Mouse (Mus musculus): Measurements from ENCODE around the gene Rps6kb2. TPM values are rescaled to one million over a fixed set of nuclear protein-coding genes. Genes with fewer than 3 reads are reported as not detected.

Rps6kb2 gene
- polyA plus RNA-seq, 1 experiment from 2014 or later, result 77.0 TPM

DNA sequence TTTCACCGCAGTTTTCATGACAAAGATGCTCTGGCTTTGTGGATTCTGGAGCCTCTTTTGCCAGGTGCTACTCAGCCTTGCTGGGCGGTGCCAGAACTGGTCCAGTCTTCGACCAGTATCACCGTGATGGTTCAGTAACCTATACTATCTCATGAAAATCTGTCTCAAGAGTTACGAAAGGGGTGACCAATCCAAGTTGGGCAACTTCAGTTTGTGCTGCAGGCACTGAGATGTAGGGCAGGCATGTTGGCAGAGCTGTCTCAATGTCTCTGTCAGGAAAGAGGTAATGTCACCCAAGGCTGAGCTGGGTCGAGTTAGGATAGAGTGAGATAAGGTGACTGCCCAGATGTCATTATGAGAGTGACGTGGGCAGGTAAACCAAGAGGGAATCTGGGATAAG is 17.3 kb upstream of the Rps6kb2 start:
- H3K4me1 ChIP-seq (replicated peaks), result peaks cover 31% of the 10 kb centered on the region
- 88% methylated on average over 7 of the region's 7 CpGs for WGBS
- H3K9me3 ChIP-seq, result no peaks in the 10 kb centered on the region
- DNase-seq (ENCODE audit: low spot score), result no peak
- no peaks in the 10 kb centered on the region for H3K36me3 ChIP-seq
- H3K4me3 ChIP-seq, result no peak overlapping the region
- H3K27ac ChIP-seq, result no peak overlapping the region
- H3K27me3 ChIP-seq (ENCODE audit: insufficient read depth, poor library complexity, severe bottlenecking), result peaks cover 3% of the 10 kb centered on the region; the same call in 1 of the 2 replicates

DNA sequence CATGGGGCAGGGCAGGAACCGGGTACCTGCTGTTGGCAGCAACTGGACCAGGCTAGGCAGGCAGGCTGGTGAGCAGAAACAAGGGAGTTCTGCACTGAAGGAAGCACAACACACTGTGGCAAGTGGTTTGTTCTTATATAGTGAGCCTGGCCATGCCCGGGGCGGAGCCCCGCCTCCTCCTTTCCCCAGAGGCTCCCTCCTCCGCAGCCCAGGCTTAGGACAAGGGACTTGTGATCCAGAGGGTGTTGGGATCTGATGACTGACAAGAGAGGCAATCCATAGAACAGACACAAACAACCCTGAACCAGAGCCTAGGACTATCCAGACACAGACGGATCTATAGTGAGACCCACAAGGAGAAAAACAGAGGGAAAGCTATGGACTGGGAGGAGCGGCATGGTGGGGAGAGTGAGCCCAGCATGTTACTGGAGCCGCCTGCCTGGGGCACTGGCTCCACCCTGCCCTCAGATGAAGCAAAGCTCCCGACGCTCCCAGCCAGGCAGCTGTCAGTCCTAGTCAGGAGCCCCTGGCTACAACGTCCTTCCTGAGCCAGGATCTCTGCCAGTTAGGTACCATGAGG is 12.3 kb upstream of the Rps6kb2 start, which contains the start of gene Carns1:
Gene Carns1, minus strand, starts transcription at position 112 of the 580 bp plus-strand sequence.
- Histone ChIP-seq H3K36me3 (no peaks in the 10 kb centered on the region), H3K27ac (peak within 1 kb of the TSS; percentile 73), H3K27me3 (ENCODE audit: insufficient read depth, poor library complexity, severe bottlenecking) (peaks cover 16% of the 10 kb centered on the region), H3K4me1 (replicated peaks) (peaks cover 34% of the 10 kb centered on the region), H3K4me3 (peak within 1 kb of the TSS; percentile 39), H3K9me3 (no peaks in the 10 kb centered on the region)
- no peak for DNase-seq (ENCODE audit: low spot score)
- WGBS, result 5% methylated on average over 11 of the region's 11 CpGs

- no peaks in the 10 kb centered on the region for H3K36me3 ChIP-seq
- H3K27me3 ChIP-seq (ENCODE audit: insufficient read depth, poor library complexity, severe bottlenecking), result peaks cover 16% of the 10 kb centered on the region
- no peak for DNase-seq (ENCODE audit: low spot score)
- WGBS, result 63% methylated on average over 11 of the region's 11 CpGs
- peaks cover 44% of the 10 kb centered on the region for H3K4me1 ChIP-seq (replicated peaks)
- no peaks in the 10 kb centered on the region for H3K9me3 ChIP-seq
- no peak overlapping the region for H3K27ac ChIP-seq
- no peak overlapping the region for H3K4me3 ChIP-seq
Measured at GRCm38 (mm10) chr19:4172925-4173324, 9.8 kb upstream of the Rps6kb2 start.

- WGBS, result 67% methylated on average over 13 of the region's 13 CpGs
- Histone ChIP-seq H3K27me3 (ENCODE audit: insufficient read depth, poor library complexity, severe bottlenecking) (peaks cover 13% of the 10 kb centered on the region), H3K4me3 (no peak overlapping the region; the same call in 1 of the 2 replicates), H3K36me3 (no peaks in the 10 kb centered on the region), H3K9me3 (no peaks in the 10 kb centered on the region), H3K4me1 (replicated peaks) (peaks cover 44% of the 10 kb centered on the region), H3K27ac (peak overlapping the region; percentile 64)
- no peak for DNase-seq (ENCODE audit: low spot score)
Measured at GRCm38 (mm10) chr19:4171393-4172290, 8.5 kb upstream of the Rps6kb2 start.

- Histone ChIP-seq H3K27me3 (ENCODE audit: insufficient read depth, poor library complexity, severe bottlenecking) (peaks cover 13% of the 10 kb centered on the region), H3K4me1 (replicated peaks) (peaks cover 42% of the 10 kb centered on the region), H3K9me3 (no peaks in the 10 kb centered on the region), H3K27ac (peak overlapping the region; percentile 89), H3K36me3 (no peaks in the 10 kb centered on the region), H3K4me3 (peak overlapping the region; percentile 50)
- WGBS, result 86% methylated on average over 10 of the region's 10 CpGs
- no peak for DNase-seq (ENCODE audit: low spot score)
Measured at GRCm38 (mm10) chr19:4170723-4171392, 7.7 kb upstream of the Rps6kb2 start.

GRCm38 (mm10) chr19:4169810-4170209 is 6.7 kb upstream of the Rps6kb2 start:
- peaks cover 13% of the 10 kb centered on the region for H3K27me3 ChIP-seq (ENCODE audit: insufficient read depth, poor library complexity, severe bottlenecking)
- H3K9me3 ChIP-seq, result no peaks in the 10 kb centered on the region
- H3K4me1 ChIP-seq (replicated peaks), result peaks cover 38% of the 10 kb centered on the region
- 9% methylated on average over 27 of the region's 27 CpGs for WGBS
- peak overlapping the region; percentile 89 for H3K27ac ChIP-seq
- H3K36me3 ChIP-seq, result no peaks in the 10 kb centered on the region
- DNase-seq (ENCODE audit: low spot score), result no peak
- peak overlapping the region; percentile 50 for H3K4me3 ChIP-seq

GRCm38 (mm10) chr19:4169378-4169784 is 6.2 kb upstream of the Rps6kb2 start:
- H3K27me3 ChIP-seq (ENCODE audit: insufficient read depth, poor library complexity, severe bottlenecking), result peaks cover 13% of the 10 kb centered on the region
- under 1% methylated on average over 43 of the region's 43 CpGs for WGBS
- peak; percentile 100 for DNase-seq (ENCODE audit: low spot score)
- no peaks in the 10 kb centered on the region for H3K9me3 ChIP-seq
- no peaks in the 10 kb centered on the region for H3K36me3 ChIP-seq
- H3K4me1 ChIP-seq (replicated peaks), result peaks cover 37% of the 10 kb centered on the region
- peak overlapping the region; percentile 89 for H3K27ac ChIP-seq
- H3K4me3 ChIP-seq, result peak overlapping the region; percentile 50

- peaks cover 1% of the 10 kb centered on the region for H3K36me3 ChIP-seq
- peaks cover 48% of the 10 kb centered on the region for H3K4me1 ChIP-seq (replicated peaks)
- no peaks in the 10 kb centered on the region for H3K9me3 ChIP-seq
- no peak overlapping the region for H3K27ac ChIP-seq
- peaks cover 13% of the 10 kb centered on the region for H3K27me3 ChIP-seq (ENCODE audit: insufficient read depth, poor library complexity, severe bottlenecking)
- no peak overlapping the region for H3K4me3 ChIP-seq
- DNase-seq (ENCODE audit: low spot score), result no peak
- WGBS, result 83% methylated on average over 9 of the region's 9 CpGs
Measured at GRCm38 (mm10) chr19:4166678-4167476, 3.7 kb upstream of the Rps6kb2 start.

GRCm38 (mm10) chr19:4164721-4165120 is 1.6 kb upstream of the Rps6kb2 start:
- Histone ChIP-seq H3K4me1 (replicated peaks) (peaks cover 28% of the 10 kb centered on the region), H3K4me3 (no peak overlapping the region), H3K27me3 (ENCODE audit: insufficient read depth, poor library complexity, severe bottlenecking) (no peaks in the 10 kb centered on the region), H3K36me3 (peaks cover 20% of the 10 kb centered on the region), H3K9me3 (no peaks in the 10 kb centered on the region), H3K27ac (peak overlapping the region; percentile 40; the same call in 1 of the 2 replicates)
- DNase-seq (ENCODE audit: low spot score), result no peak
- WGBS, result 75% methylated on average over 2 of the region's 2 CpGs

DNA sequence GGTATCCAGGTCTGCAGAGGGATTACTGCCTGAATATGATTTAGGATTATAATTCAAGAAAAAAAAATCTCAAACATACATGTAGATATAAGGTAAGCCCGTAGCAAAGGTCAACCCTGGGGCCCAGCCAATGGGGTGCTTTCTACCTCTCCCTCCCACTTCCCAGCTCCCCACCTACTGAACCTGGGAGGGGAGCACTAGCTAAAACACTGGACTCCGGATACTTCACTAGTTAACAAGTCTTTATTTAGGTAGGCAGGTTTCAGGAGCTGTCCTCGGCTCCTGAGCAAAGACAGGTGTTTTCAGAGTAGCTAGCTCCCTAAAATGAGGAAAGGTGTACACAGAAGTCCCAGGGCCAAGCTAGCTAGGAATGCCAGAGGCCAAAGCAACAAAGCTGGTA is 946 bp upstream of the Rps6kb2 start:
- 85% methylated on average over 3 of the region's 3 CpGs for WGBS
- peak overlapping the region; percentile 86; the same call in 1 of the 2 replicates for H3K27ac ChIP-seq
- H3K36me3 ChIP-seq, result peaks cover 27% of the 10 kb centered on the region
- no peak for DNase-seq (ENCODE audit: low spot score)
- H3K27me3 ChIP-seq (ENCODE audit: insufficient read depth, poor library complexity, severe bottlenecking), result no peaks in the 10 kb centered on the region
- H3K4me3 ChIP-seq, result no peak overlapping the region
- peaks cover 25% of the 10 kb centered on the region for H3K4me1 ChIP-seq (replicated peaks)
- no peaks in the 10 kb centered on the region for H3K9me3 ChIP-seq

GRCm38 (mm10) chr19:4163543-4163887 is 361 bp upstream of the Rps6kb2 start:
- Histone ChIP-seq H3K36me3 (peaks cover 32% of the 10 kb centered on the region), H3K9me3 (no peaks in the 10 kb centered on the region), H3K4me1 (replicated peaks) (peaks cover 25% of the 10 kb centered on the region), H3K27ac (peak overlapping the region; percentile 86), H3K27me3 (ENCODE audit: insufficient read depth, poor library complexity, severe bottlenecking) (no peaks in the 10 kb centered on the region), H3K4me3 (peak overlapping the region; percentile 82)
- DNase-seq (ENCODE audit: low spot score), result no peak
- 36% methylated on average over 4 of the region's 4 CpGs for WGBS

DNA sequence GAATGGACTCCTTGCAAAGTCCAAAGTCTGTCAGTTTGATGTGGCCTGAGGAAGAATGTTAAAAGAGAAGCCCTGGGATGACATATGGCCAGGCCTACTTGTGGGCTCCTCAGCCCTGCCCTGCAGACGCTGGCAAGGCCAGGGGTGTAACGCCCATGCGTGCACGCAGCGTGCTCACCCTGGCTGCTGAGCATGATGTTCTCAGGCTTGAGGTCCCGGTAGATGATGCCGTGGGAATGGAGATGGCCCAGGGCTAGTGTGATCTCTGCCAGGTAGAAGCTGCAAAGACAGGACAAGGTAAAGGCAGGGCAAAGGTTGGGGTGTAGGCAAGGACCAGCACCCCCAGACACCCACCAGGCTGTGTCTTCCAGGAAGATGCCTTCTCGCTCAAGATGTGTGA is 4.1 kb downstream of the Rps6kb2 start:
- no peaks in the 10 kb centered on the region for H3K27me3 ChIP-seq (ENCODE audit: insufficient read depth, poor library complexity, severe bottlenecking)
- 97% methylated on average over 8 of the region's 8 CpGs for WGBS
- peaks cover 67% of the 10 kb centered on the region for H3K36me3 ChIP-seq

More for the DNA sequence above, 4.1 kb downstream of the Rps6kb2 start:
- Histone ChIP-seq H3K27ac (no peak overlapping the region), H3K9me3 (no peaks in the 10 kb centered on the region), H3K4me3 (no peak overlapping the region), H3K4me1 (replicated peaks) (peaks cover 27% of the 10 kb centered on the region)
- no peak for DNase-seq (ENCODE audit: low spot score)

Data from hindbrain, embryonic 10.5 days (tissue).